Mouse (Mus musculus) heart, embryonic 11.5 days (tissue): ENCODE measurements around the gene Dpf1. TPM values are rescaled to one million over a fixed set of nuclear protein-coding genes. Genes with fewer than 3 reads are reported as not detected.

Experiments used
- ATAC-seq: fragments of 200-750 bp; cut with Nextera tagmentation; replicated peaks from 2 replicates; pipeline ENCODE4 v1.8.0; 2017; ENCODE audit warnings: moderate library complexity; ENCODE audit not compliant: insufficient number of reproducible peaks, low FRiP score, low TSS enrichment
- H3K27ac ChIP-seq: fragments of 300-500 bp; sonication (generic); 2 replicates; pipeline ENCODE4 v1.5.1; 2014; ENCODE audit warnings: mild to moderate bottlenecking, low read depth, low read length
- H3K27me3 ChIP-seq: fragments of 300-500 bp; sonication (generic); 2 replicates; pipeline ENCODE4 v1.6.1; 2014; ENCODE audit warnings: mild to moderate bottlenecking, low read length, mixed read lengths; ENCODE audit not compliant: control insufficient read depth, insufficient read depth
- H3K36me3 ChIP-seq: fragments of 300-500 bp; sonication (generic); 2 replicates; pipeline ENCODE4 v1.6.1; 2014; ENCODE audit warnings: mild to moderate bottlenecking, low read length, moderate library complexity, mixed read lengths; ENCODE audit not compliant: control insufficient read depth, insufficient read depth
- H3K4me1 ChIP-seq: fragments of 300-500 bp; sonication (generic); 2 replicates; pipeline ENCODE4 v1.6.1; 2014; ENCODE audit warnings: low read length; ENCODE audit not compliant: control insufficient read depth, insufficient read depth
- H3K4me2 ChIP-seq: fragments of 300-500 bp; sonication (generic); 2 replicates; pipeline ENCODE4 v1.6.1; 2014; ENCODE audit warnings: mild to moderate bottlenecking, moderate library complexity
- H3K4me3 ChIP-seq: fragments of 300-500 bp; sonication (generic); 2 replicates; pipeline ENCODE4 v1.5.1; 2014; ENCODE audit warnings: low read depth, low read length
- H3K9ac ChIP-seq: fragments of 300-500 bp; sonication (generic); 2 replicates; pipeline ENCODE4 v1.6.1; 2014; ENCODE audit warnings: mild to moderate bottlenecking, low read depth, low read length, moderate library complexity
- H3K9me3 ChIP-seq: fragments of 300-500 bp; sonication (generic); replicated peaks from 2 replicates; pipeline ENCODE4 v1.6.1; 2016; ENCODE audit warnings: low read length; ENCODE audit not compliant: control insufficient read depth
- WGBS: fragments of 180-500 bp; shearing (Covaris S2); extraction: QIAGEN DNeasy Blood & Tissue Kit; methylation state at CpG from one replicate; pipeline ENCODE4 v1.1.7; 2014; ENCODE audit not compliant: insufficient replicate concordance; 5-methylcytosine and 5-hydroxymethylcytosine counted together
- polyA plus RNA-seq: library from polyadenylated mRNA; unstranded; fragments of >200 nt; fragmentation: Nextera tagmentation; extraction: Ambion mirVana; gene quantifications from 2 replicates; pipeline ENCODE4 v1.2.1, GENCODE M21; 2014

The Dpf1 gene
- polyA plus RNA-seq, 1 experiment from 2014 or later, result 3.3 TPM

GRCm38 (mm10) chr7:29270445-29270844 is 33.3 kb upstream of the Dpf1 start:
- Histone ChIP-seq H3K4me3 (no peak overlapping the region), H3K9me3 (no peaks in the 10 kb centered on the region), H3K27ac (no peak overlapping the region), H3K36me3 (no peaks in the 10 kb centered on the region), H3K4me2 (no peak overlapping the region), H3K9ac (no peak overlapping the region), H3K4me1 (peaks cover 10% of the 10 kb centered on the region), H3K27me3 (no peaks in the 10 kb centered on the region)
- 80% methylated on average over 4 of the region's 4 CpGs for WGBS
- ATAC-seq, result no peak

- Histone ChIP-seq H3K27ac (peak overlapping the region; percentile 35; the same call in 1 of the 2 replicates), H3K9ac (0 out of 2 replicates have a peak overlapping the region, but pooled peaks have one; percentile 39), H3K4me2 (peak overlapping the region; percentile 22), H3K36me3 (no peaks in the 10 kb centered on the region), H3K9me3 (no peaks in the 10 kb centered on the region), H3K27me3 (no peaks in the 10 kb centered on the region), H3K4me3 (no peak overlapping the region), H3K4me1 (peaks cover 10% of the 10 kb centered on the region)
- WGBS, result 51% methylated on average over 8 of the region's 8 CpGs
- ATAC-seq, result no peak
Measured at GRCm38 (mm10) chr7:29271687-29272465, 31.9 kb upstream of the Dpf1 start.

- Histone ChIP-seq H3K27ac (no peak overlapping the region), H3K9ac (no peak overlapping the region), H3K4me3 (no peak overlapping the region), H3K9me3 (no peaks in the 10 kb centered on the region), H3K4me1 (peaks cover 26% of the 10 kb centered on the region), H3K36me3 (no peaks in the 10 kb centered on the region), H3K4me2 (no peak overlapping the region), H3K27me3 (peaks cover 11% of the 10 kb centered on the region)
- whole genome bisulfite sequencing, result 80% methylated on average over 5 of the region's 5 CpGs
- ATAC-seq, result no peak
Measured at GRCm38 (mm10) chr7:29276715-29277114, 27.0 kb upstream of the Dpf1 start.

GRCm38 (mm10) chr7:29277510-29277909 is 26.2 kb upstream of the Dpf1 start:
- H3K27ac ChIP-seq, result no peak overlapping the region
- WGBS, result 87% methylated on average over 4 of the region's 4 CpGs
- H3K4me3 ChIP-seq, result no peak overlapping the region
- no peak overlapping the region for H3K9ac ChIP-seq
- H3K4me1 ChIP-seq, result peaks cover 24% of the 10 kb centered on the region
- no peaks in the 10 kb centered on the region for H3K9me3 ChIP-seq
- H3K36me3 ChIP-seq, result no peaks in the 10 kb centered on the region
- no peak overlapping the region for H3K4me2 ChIP-seq
- H3K27me3 ChIP-seq, result peaks cover 19% of the 10 kb centered on the region
- no peak for ATAC-seq

- Histone ChIP-seq H3K36me3 (no peaks in the 10 kb centered on the region), H3K4me1 (peaks cover 22% of the 10 kb centered on the region), H3K9ac (no peak overlapping the region), H3K27me3 (peaks cover 30% of the 10 kb centered on the region), H3K27ac (0 out of 2 replicates have a peak overlapping the region, but pooled peaks have one; percentile 46), H3K4me2 (no peak overlapping the region), H3K4me3 (no peak overlapping the region), H3K9me3 (no peaks in the 10 kb centered on the region)
- no peak for ATAC-seq
Measured at GRCm38 (mm10) chr7:29279261-29279660, 24.5 kb upstream of the Dpf1 start.

GRCm38 (mm10) chr7:29279924-29280323 is 23.8 kb upstream of the Dpf1 start:
- Histone ChIP-seq H3K9ac (no peak overlapping the region), H3K4me3 (no peak overlapping the region), H3K4me2 (no peak overlapping the region), H3K9me3 (no peaks in the 10 kb centered on the region), H3K27me3 (peaks cover 30% of the 10 kb centered on the region), H3K27ac (peak overlapping the region; percentile 17; the same call in 1 of the 2 replicates), H3K4me1 (peaks cover 22% of the 10 kb centered on the region), H3K36me3 (no peaks in the 10 kb centered on the region)
- 0 out of 2 replicates have a peak, but pooled peaks have one; percentile 40 for ATAC-seq
- WGBS, result 26% methylated on average over 8 of the region's 8 CpGs

- H3K4me1 ChIP-seq, result peaks cover 22% of the 10 kb centered on the region
- H3K27me3 ChIP-seq, result peaks cover 34% of the 10 kb centered on the region
- no peak overlapping the region for H3K27ac ChIP-seq
Measured at GRCm38 (mm10) chr7:29280801-29281200, 22.9 kb upstream of the Dpf1 start.

GRCm38 (mm10) chr7:29281201-29282073 is 22.3 kb upstream of the Dpf1 start, which contains the start of gene Spint2:
TSS of gene Spint2 (minus strand) at chr7:29281912.
- WGBS, result 1% methylated on average over 80 of the region's 80 CpGs
- peak within 1 kb of the TSS; percentile 77 for H3K9ac ChIP-seq
- H3K4me2 ChIP-seq, result peak within 1 kb of the TSS; percentile 100
- no peak within 1 kb of the TSS for H3K27ac ChIP-seq
- no peaks in the 10 kb centered on the region for H3K36me3 ChIP-seq
- ATAC-seq, result peak; percentile 50; the same call in 1 of the 2 replicates
- H3K4me3 ChIP-seq, result peak within 1 kb of the TSS; percentile 59
- H3K9me3 ChIP-seq, result no peaks in the 10 kb centered on the region
- H3K4me1 ChIP-seq, result peaks cover 22% of the 10 kb centered on the region
- H3K27me3 ChIP-seq, result peaks cover 36% of the 10 kb centered on the region

More at GRCm38 (mm10) chr7:29280801-29281200, 22.9 kb upstream of the Dpf1 start:
- peak overlapping the region; percentile 59 for H3K4me3 ChIP-seq
- H3K9ac ChIP-seq, result peak overlapping the region; percentile 77
- no peaks in the 10 kb centered on the region for H3K36me3 ChIP-seq
- WGBS, result 17% methylated on average over 13 of the region's 13 CpGs
- H3K9me3 ChIP-seq, result no peaks in the 10 kb centered on the region
- H3K4me2 ChIP-seq, result peak overlapping the region; percentile 100
- no peak for ATAC-seq
